21 mouse cellular contexts compared by ENCODE assay signal in the genomic region with DNA sequence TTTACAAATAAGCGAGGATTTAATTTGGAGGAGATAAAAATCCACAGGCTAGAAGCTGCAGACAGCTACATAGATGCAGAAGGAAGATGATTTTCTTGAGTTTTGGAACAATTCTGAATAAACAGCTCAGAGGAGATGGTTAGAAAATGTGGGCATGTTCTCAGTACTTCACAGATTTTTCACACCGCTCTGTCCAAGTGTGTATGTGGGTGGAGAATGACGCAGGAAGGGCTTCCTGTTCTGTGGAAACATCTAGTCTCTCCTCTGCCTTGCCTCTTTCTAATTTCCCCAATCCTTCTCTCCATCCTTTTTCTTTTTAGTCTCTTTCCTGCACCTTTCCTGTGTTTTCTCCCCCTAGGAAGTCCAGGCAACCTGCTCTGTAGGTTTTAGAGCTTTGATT.
DNase-seq lines count a peak whose midpoint lies in the region; TF ChIP-seq lines count a peak whose summit lies in the region.
"Had no signal": no experiment of that assay in that cellular context is flagged by ENCODE, and none has a peak within 500 bp of the region (broad histone marks: within the 10 kb centered on the region; RNA-seq: fewer than 3 reads in every experiment).

No protein-coding gene starts in this region.

- TF ChIP-seq CTCF in cortical plate, adult 2 months (IDR thresholded peaks at IDR 0.05; ENCODE audit: extremely low read depth, insufficient read depth, low read length), result no peak

- H3K27ac ChIP-seq in cortical plate, adult 2 months (ENCODE audit: insufficient read depth, low read length), result peak overlapping the region; percentile 10; the same call in 1 of the 2 replicates
- H3K27ac ChIP-seq: embryonic facial prominence, embryonic 13.5 days; forebrain, embryonic 12.5 days; heart, embryonic 13.5 days; hindbrain, postnatal 0 days; kidney, embryonic 15.5 days had no signal

- DNase-seq in layer of hippocampus, adult 18-20 months (ENCODE audit: low spot score in 2 of 2), result peak; percentile 35 to 71
- DNase-seq in layer of hippocampus, adult 9-10 months (ENCODE audit: low spot score), result no peak
- DNase-seq in left cerebral cortex, adult 18-20 months (ENCODE audit: low spot score in 2 of 2), result peak; percentile 71 to 73
- peak; percentile 41 to 70 for DNase-seq in right cerebral cortex, postnatal 10 days (ENCODE audit: low spot score in 2 of 2)
- DNase-seq in kidney, adult 11 months, result no peak
- no peak for DNase-seq in adrenal gland, adult (ENCODE audit: inconsistent age in 2 of 2, low spot score in 1 of 2)
- DNase-seq: adrenal gland, adult 2 months; B cell, adult 2 months; cerebellum, adult 18-20 months; cerebellum, postnatal 14 days; embryo, embryonic 11 days; gastrocnemius, postnatal 10 days; heart, adult 18-20 months; heart, postnatal 14 days had no signal

- peak; percentile 48; the same call in 1 of the 2 replicates for TF ChIP-seq POLR2A in cortical plate, adult 2 months (IDR thresholded peaks at IDR 0.05; ENCODE audit: extremely low read depth, insufficient read depth, low read length)

- no peak overlapping the region for H3K4me3 ChIP-seq in cortical plate, adult 2 months (ENCODE audit: insufficient read depth, low read length)
- H3K4me3 ChIP-seq: embryonic facial prominence, embryonic 13.5 days; erythroblast, embryonic 14.5 days; forebrain, embryonic 12.5 days; heart, embryonic 13.5 days; kidney, embryonic 15.5 days had no signal

- peaks cover 2% of the 10 kb centered on the region; the same call in 1 of the 2 replicates for H3K4me1 ChIP-seq in cortical plate, adult 2 months (ENCODE audit: control insufficient read depth, insufficient read depth, low read length)
- H3K4me1 ChIP-seq: embryonic facial prominence, embryonic 13.5 days; forebrain, embryonic 12.5 days; heart, embryonic 13.5 days; kidney, embryonic 15.5 days had no signal

Comparison
In these comparisons a context has a peak if more than half of its experiments do, and no peak if none do; other contexts are left out.
1. DNase-seq: peak in layer of hippocampus, adult 18-20 months (2 of 2), left cerebral cortex, adult 18-20 months (2 of 2) and right cerebral cortex, postnatal 10 days (2 of 2); none in layer of hippocampus, adult 9-10 months (single experiment), kidney, adult 11 months (single experiment) and adrenal gland, adult (0 of 2).